Mouse (Mus musculus): ENCODE data around the gene Trappc1. TPM values are rescaled to one million over a fixed set of nuclear protein-coding genes. Genes with fewer than 3 reads are reported as not detected.
"Not testable (repeated sequence)": the region's sequence is repeated elsewhere in the genome, so short reads cannot be mapped to it uniquely, and the experiment has no call there.

The Trappc1 gene
- total and polyA plus RNA-seq, 3 experiments, result 58.6 to 89.8 TPM; not detected in 1

- not testable (repeated sequence) for H3K79me2 ChIP-seq (ENCODE audit: control insufficient read depth, insufficient read depth, low read length, poor library complexity); H3K27ac ChIP-seq (ENCODE audit: control insufficient read depth, low read depth, low read length); H3K4me3 ChIP-seq (ENCODE audit: control insufficient read depth in 1 of 2, insufficient read depth in 1 of 2, low read depth in 2 of 2, low read length in 2 of 2); H3K9me3 ChIP-seq (replicated peaks; ENCODE audit: insufficient read depth, low read length); H3K9ac ChIP-seq (ENCODE audit: control insufficient read depth, low read depth, low read length, poor library complexity, severe bottlenecking); H3K27me3 ChIP-seq (ENCODE audit: control insufficient read depth in 1 of 2, insufficient read depth in 2 of 2, low read length in 2 of 2); H3K36me3 ChIP-seq (ENCODE audit: control insufficient read depth in 1 of 2, insufficient read depth in 2 of 2, low read length in 2 of 2); DNase-seq (ENCODE audit: low read depth, low spot score)
- peaks cover 3 to 12% of the 10 kb centered on the region in 2 experiments; a peak in 3 of 4 replicates for H3K4me1 ChIP-seq (ENCODE audit: control insufficient read depth in 1 of 2, insufficient read depth in 2 of 2, low read length in 2 of 2)
- TF ChIP-seq TBP (IDR thresholded peaks at IDR 0.05; ENCODE audit: low read depth, low read length) (0 out of 2 replicates have a peak, but pooled peaks have one; percentile 51), CTCF (IDR thresholded peaks at IDR 0.05 in 2 of 3, conservative IDR thresholded peaks at IDR 0.05 in 1 of 3; ENCODE audit: control insufficient read depth in 1 of 3, insufficient read depth in 1 of 3, low read depth in 2 of 3, low read length in 3 of 3, poor library complexity in 1 of 3, severe bottlenecking in 1 of 3) (peak in 1 of 3 experiments; percentile 2; a peak in 1 of 6 replicates)
These were observed 5.8 kb upstream of the Trappc1 start for GRCm38 (mm10) chr11:69318000-69318399.

DNA sequence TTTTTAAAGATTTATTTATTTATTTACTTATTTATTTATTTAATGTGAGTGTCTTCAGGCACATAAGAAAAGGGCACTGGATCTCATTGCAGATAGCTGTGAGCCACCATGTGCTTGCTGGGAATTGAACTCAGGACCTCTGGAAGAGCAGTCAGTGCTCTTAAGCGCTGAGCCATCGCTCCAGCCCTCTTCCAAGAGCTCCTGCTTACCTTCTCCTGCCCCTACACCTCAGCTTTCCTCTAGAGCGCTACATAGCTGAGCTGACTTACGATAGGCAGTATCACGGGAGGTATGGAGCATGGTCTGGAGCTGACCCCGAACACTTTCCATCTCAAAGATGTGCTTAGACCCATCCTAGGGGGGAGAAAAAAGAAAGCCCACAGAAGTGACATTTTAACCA, 2.2 kb upstream of the Trappc1 start:
- no peak for DNase-seq (ENCODE audit: low read depth, low spot score)
- H3K4me1 ChIP-seq (ENCODE audit: control insufficient read depth in 1 of 2, insufficient read depth in 2 of 2, low read length in 2 of 2), result peaks cover 12 to 26% of the 10 kb centered on the region in 2 experiments
- TF ChIP-seq TAL1 (IDR thresholded peaks at IDR 0.05; ENCODE audit: low read length), result no peak
- peak; percentile 68 for TF ChIP-seq TBP (IDR thresholded peaks at IDR 0.05; ENCODE audit: low read depth, low read length)
- TF ChIP-seq MAZ (IDR thresholded peaks at IDR 0.05; ENCODE audit: low read depth, low read length), result no peak
- TF ChIP-seq JUND (IDR thresholded peaks at IDR 0.05; ENCODE audit: low read depth, low read length), result no peak
- no peaks in the 10 kb centered on the region for H3K9me3 ChIP-seq (replicated peaks; ENCODE audit: insufficient read depth, low read length)
- no peak overlapping the region for H3K27ac ChIP-seq (ENCODE audit: control insufficient read depth, low read depth, low read length)
- no peaks in the 10 kb centered on the region for H3K27me3 ChIP-seq (ENCODE audit: control insufficient read depth in 1 of 2, insufficient read depth in 2 of 2, low read length in 2 of 2)
- H3K36me3 ChIP-seq (ENCODE audit: control insufficient read depth in 1 of 2, insufficient read depth in 2 of 2, low read length in 2 of 2), result peaks cover 2 to 19% of the 10 kb centered on the region in 2 experiments; a peak in 3 of 4 replicates
- no peak overlapping the region for H3K9ac ChIP-seq (ENCODE audit: control insufficient read depth, low read depth, low read length, poor library complexity, severe bottlenecking)
- H3K4me3 ChIP-seq (ENCODE audit: control insufficient read depth in 1 of 2, insufficient read depth in 1 of 2, low read depth in 2 of 2, low read length in 2 of 2), result no peak overlapping the region
- peaks cover 16% of the 10 kb centered on the region for H3K79me2 ChIP-seq (ENCODE audit: control insufficient read depth, insufficient read depth, low read length, poor library complexity)

GRCm38 (mm10) chr11:69322010-69322409, 1.8 kb upstream of the Trappc1 start:
- H3K79me2 ChIP-seq (ENCODE audit: control insufficient read depth, insufficient read depth, low read length, poor library complexity), result peaks cover 16% of the 10 kb centered on the region
- no peak overlapping the region for H3K4me3 ChIP-seq (ENCODE audit: control insufficient read depth in 1 of 2, insufficient read depth in 1 of 2, low read depth in 2 of 2, low read length in 2 of 2)
- H3K27me3 ChIP-seq (ENCODE audit: control insufficient read depth in 1 of 2, insufficient read depth in 2 of 2, low read length in 2 of 2), result no peaks in the 10 kb centered on the region
- H3K4me1 ChIP-seq (ENCODE audit: control insufficient read depth in 1 of 2, insufficient read depth in 2 of 2, low read length in 2 of 2), result peaks cover 12 to 30% of the 10 kb centered on the region in 2 experiments
- H3K9ac ChIP-seq (ENCODE audit: control insufficient read depth, low read depth, low read length, poor library complexity, severe bottlenecking), result peak overlapping the region; percentile 6; the same call in 1 of the 2 replicates
- TF ChIP-seq UBTF (IDR thresholded peaks at IDR 0.05; ENCODE audit: borderline replicate concordance, insufficient read depth, low read depth, low read length) (no peak), RAD21 (IDR thresholded peaks at IDR 0.05; ENCODE audit: low read depth, low read length) (no peak), ZC3H11A (IDR thresholded peaks at IDR 0.05; ENCODE audit: low read depth, low read length) (no peak), ETS1 (IDR thresholded peaks at IDR 0.05; ENCODE audit: low read depth, low read length) (no peak), CHD1 (IDR thresholded peaks at IDR 0.05; ENCODE audit: low read depth, low read length) (no peak), GATA1 (IDR thresholded peaks at IDR 0.05; ENCODE audit: low read depth, low read length) (no peak), SIN3A (IDR thresholded peaks at IDR 0.05; ENCODE audit: low read length) (no peak), MYB (IDR thresholded peaks at IDR 0.05; ENCODE audit: low read depth, low read length) (no peak), MXI1 (IDR thresholded peaks at IDR 0.05; ENCODE audit: low read depth, low read length) (no peak), MAX (IDR thresholded peaks at IDR 0.05; ENCODE audit: low read length) (no peak), ELF1 (IDR thresholded peaks at IDR 0.05; ENCODE audit: low read depth, low read length) (no peak), BHLHE40 (IDR thresholded peaks at IDR 0.05; ENCODE audit: borderline replicate concordance, low read depth, low read length) (no peak), NELFE (IDR thresholded peaks at IDR 0.05; ENCODE audit: low read depth, low read length) (no peak), E2F4 (IDR thresholded peaks at IDR 0.05; ENCODE audit: borderline replicate concordance, low read depth, low read length) (no peak), KAT2A (conservative IDR thresholded peaks at IDR 0.05; ENCODE audit: low read depth, low read length) (no peak), MAZ (IDR thresholded peaks at IDR 0.05; ENCODE audit: low read depth, low read length) (no peak), TCF12 (IDR thresholded peaks at IDR 0.05; ENCODE audit: low read depth, low read length) (no peak), CTCF (IDR thresholded peaks at IDR 0.05 in 2 of 3, conservative IDR thresholded peaks at IDR 0.05 in 1 of 3; ENCODE audit: control insufficient read depth in 1 of 3, insufficient read depth in 1 of 3, low read depth in 2 of 3, low read length in 3 of 3, poor library complexity in 1 of 3, severe bottlenecking in 1 of 3) (no peak), ZKSCAN1 (IDR thresholded peaks at IDR 0.05; ENCODE audit: low read depth, low read length) (no peak)
- DNase-seq (ENCODE audit: low read depth, low spot score), result peak; percentile 27
- no peak overlapping the region for H3K27ac ChIP-seq (ENCODE audit: control insufficient read depth, low read depth, low read length)
- H3K9me3 ChIP-seq (replicated peaks; ENCODE audit: insufficient read depth, low read length), result no peaks in the 10 kb centered on the region
- H3K36me3 ChIP-seq (ENCODE audit: control insufficient read depth in 1 of 2, insufficient read depth in 2 of 2, low read length in 2 of 2), result peaks cover 2 to 23% of the 10 kb centered on the region in 2 experiments; a peak in 3 of 4 replicates

Measured in MEL (cell line).